Mouse (Mus musculus) kidney, postnatal 10 days (tissue): ENCODE results near the gene Ehd1.
A peak's percentile ranks its signal among the peaks of the same experiment; 100 is the strongest.

Experiments
- DNase-seq: peaks from one replicate; pipeline ENCODE4 v3.0.0; 2021; ENCODE audit warnings: mixed read lengths

Ehd1 gene

DNA sequence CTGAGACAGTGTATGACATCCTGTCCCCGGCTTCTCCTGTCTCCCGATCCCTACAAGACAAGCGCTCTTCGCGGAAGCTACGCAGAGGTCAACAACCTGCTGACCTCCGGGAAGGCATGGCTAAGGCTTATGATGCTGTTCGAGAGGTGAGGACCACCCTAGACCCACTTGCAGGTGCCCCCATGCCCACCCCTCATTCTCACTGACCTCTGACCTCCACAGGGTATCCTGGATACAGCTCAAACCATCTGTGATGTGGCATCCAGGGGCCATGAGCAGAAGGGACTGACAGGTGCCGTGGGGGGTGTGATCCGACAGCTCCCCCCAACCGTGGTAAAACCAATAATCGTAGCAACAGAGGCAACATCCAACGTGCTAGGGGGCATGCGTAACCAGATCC lies 15.1 kb upstream of the Ehd1 start:
- DNase-seq = no peak

DNA sequence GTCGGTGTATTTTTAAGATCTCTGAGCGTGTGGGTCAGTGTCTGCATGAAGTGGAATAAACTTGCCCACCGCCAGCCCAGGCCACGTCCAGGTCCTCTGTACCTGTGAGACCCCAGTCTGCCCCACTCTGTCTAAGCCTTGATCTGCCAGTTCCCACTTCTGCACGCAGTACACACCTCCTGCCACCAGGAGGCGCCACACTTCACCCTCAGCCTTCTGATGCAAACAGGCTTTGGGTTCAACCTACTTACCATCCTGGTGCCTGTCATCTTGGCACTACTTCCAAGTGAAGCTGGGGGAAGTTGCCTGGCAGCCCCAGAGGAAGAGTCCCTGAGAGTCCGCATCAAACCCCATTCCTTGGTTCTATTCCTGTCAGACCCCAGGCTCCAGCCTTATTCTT lies 14.3 kb upstream of the Ehd1 start:
- DNase-seq = peak; percentile 81

DNA sequence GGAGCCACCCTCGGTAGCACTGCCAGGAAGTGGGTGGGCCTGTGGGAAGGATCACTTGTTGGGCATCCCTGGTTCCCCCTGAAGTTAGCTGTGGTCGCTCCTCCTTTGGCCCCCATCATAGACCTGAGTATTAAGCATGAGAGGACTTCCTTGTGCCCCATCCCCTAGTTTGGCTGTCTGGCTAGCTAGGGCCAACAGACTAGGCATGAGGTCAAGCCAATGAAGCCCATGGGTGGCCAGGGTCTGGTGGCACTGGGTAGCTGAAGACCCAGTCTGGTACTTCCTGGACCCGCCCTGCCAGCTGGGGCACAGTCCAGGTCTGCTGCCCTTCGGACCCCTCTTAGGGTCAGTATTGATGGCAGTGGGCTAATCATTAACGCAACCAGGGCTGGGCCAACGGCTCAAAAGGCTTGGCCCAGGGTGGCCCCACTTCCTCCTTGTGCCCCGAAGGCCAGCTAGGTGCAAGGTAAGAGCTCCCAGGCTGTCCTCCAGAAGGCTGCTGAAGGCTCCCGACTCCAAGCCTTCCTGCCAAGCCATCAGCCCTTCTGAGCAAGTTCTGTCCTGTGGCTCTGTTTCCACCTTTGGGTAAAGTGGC lies 13.6 kb upstream of the Ehd1 start:
- peak; percentile 78 for DNase-seq

DNA sequence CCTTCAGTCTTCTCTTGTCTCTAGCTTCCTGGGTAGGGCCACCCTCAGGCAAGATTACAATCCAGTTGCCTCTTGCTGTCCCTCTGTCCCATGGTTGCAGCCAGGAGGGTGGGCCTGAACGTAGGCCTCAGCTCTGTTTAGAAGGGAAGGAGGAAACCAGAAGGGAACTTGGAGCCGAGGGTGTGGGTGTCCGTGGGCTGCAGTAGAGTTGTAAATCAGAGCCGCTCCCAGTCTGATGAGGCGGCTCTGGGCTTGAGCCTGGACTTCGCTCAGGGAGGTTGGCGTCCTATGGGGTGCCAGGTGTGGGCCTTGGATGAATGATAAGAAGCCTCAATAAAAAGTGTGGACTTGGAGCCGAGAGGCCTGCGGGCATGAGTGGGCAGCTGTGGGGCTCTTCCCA lies 12.3 kb upstream of the Ehd1 start:
- DNase-seq = no peak

DNA sequence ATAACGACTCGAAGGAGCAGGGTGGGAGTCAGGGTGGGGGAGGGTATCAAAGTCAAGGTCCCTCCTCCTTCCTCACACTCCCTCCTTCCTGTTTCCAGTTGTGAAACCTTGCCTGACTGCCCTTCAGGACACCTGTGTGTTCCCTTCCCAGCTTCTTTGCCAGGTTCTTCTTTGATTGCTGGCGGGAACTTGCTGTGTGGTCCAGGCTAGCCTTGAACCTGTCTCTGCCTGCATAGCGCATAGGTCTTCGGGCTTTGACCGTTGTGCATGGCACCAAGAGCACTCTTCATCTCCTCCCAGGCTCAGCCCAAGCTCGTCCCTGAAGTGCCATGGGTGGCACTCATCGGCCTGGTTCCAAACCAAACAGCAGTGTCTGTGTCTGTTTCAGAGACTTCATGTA lies 11.6 kb upstream of the Ehd1 start:
- DNase-seq = no peak

DNA sequence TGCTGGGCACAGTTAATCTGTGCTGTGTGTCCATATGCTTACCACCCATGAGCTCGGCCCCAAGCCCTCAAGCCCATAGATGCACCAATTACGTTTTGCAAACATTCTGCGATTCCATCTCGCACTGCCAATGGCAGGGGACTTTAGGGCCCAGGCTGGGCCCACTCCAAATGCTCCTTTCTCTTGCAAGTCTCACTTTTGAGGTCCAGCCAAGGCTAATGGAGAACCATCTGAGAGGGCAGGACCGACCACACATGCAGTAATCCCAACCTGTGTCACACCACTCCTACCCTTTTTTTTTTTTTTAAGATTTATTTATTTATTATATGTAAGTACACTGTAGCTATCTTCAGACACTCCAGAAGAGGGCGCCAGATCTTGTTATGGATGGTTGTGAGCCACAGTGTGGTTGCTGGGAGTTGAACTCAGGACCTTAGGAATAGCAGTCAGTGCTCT lies 10.8 kb upstream of the Ehd1 start:
- DNase-seq = no peak

DNA sequence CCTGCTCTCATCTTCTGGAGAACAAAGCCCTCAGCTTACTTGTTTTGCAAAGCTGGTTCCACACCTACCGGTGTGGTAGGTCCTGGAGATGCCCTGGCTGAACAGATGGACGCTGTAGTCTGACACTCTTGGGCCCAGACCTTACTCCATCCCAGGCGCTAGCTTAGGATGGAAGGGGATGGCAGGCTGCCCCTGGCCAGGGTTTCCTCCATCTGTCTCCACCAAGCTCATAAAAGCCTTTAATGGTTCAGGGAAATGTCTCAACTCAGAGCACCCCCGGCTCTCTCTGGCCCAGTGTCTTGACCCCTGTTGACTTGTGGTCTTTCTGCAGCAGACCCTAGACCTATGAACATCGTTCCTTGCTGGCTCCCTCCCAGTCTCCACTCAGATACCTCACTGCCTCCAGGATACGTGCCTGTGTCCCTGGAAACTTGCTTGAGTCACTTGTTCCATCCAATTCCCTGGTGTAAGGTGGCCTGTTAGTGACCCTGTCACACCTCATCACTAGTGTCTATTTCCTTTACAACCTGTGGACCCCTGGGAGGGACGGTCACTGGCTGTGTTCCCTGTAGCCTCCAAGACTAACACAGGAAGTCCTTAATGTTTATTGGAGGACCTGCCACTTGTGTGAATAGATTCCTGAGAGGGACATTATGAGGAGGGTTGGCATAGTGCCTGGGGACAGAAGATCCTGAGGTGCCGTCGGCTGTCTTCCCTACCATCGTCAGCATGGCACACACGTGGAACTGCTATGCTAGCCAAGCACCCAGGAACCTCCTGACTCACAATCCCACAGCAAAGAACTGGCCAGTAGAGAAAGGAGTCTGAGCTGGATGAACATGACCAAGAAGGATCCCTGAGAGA lies 9.0 kb upstream of the Ehd1 start:
- DNase-seq = peak; percentile 47

DNA sequence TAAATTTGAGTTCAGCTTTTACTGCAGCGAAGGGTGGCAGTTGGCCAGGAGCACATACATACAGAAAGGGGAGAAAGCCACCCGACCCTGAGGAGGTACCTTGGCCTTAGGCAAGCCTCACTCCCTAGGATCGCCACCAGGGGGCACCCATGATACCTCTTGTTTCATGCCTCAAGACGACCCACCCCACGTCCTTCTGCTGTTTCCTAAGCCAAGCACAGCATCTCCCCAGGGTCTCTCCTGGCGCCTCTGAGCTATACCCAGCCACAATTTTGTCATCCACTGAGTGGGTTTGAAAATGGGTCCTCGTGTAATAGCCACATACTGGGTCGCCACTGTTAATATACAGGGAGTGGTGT lies 8.4 kb upstream of the Ehd1 start:
- peak; percentile 93 for DNase-seq

DNA sequence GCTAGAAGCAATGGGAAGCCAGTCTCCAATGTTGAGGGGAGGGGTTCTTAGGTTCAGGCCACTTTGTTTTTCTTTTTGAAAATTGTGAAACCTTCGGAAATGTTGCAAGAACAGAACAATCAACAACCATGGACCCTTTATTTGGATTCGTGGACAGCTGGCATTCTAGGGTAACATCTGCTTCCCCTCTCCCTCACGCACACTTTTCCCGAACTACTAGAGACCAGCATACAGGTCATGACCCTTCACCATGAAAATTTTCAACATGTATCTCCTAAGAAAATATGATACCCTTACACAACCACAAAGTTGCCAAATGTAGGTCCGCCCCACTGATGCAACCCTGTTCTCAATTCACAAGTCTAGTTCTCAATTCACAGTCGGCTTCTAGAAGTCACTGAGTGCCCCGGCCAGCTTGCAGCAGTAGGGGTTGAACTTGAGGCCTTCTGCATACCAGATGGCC lies 7.8 kb upstream of the Ehd1 start:
- no peak for DNase-seq

DNA sequence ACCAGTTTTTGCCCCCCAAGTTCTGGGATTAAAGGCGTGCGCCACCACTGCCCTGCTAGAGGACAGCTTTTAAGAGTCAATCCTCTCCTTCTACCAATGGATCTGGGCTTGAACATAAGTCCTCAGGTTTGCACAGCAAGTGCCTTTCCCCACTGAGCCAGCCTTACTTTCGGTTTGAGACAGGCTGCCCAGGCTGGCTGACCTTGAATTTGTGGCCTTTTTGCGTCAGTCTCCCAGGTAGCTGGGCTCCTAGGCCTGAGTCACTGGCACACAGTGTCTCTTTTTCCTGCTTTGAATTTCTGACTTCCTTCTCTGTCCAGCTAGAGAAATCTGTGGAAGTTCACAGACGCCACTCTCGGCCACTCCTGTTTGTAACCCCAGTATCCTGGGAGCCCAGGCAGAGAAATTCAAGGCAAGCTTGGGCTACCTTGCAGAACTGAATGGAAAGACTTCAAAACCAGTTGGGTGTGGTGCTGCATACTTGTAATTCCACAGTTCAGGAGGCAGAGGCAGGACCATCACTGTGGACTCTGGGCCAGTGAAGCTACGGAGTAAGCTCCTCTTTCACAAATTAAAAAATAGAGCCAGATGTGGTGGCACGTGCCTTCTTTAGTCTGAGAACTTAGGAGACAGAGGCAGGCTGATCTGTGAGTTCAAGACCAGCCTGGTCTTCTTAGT lies 6.6 kb upstream of the Ehd1 start:
- no peak for DNase-seq

DNA sequence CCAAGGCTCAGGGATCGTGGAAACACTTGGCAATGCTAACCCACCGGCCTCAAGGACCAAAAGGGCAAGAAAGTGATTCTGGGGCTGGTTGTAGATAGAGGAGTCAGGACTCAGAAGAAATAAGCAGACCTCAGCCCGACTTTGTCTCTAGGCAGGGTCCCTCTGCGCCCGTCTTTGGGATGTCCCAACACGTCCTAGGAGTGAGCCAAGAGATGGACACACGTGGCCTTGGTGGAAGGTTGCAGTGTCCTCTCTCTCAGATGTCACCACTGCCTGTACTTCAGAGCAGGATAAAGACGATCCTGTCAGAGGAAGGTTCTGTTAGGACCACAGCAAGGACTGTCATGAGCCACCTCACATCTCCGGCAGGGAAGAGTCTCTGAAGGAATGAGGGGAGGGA lies 5.9 kb upstream of the Ehd1 start:
- DNase-seq = no peak

DNA sequence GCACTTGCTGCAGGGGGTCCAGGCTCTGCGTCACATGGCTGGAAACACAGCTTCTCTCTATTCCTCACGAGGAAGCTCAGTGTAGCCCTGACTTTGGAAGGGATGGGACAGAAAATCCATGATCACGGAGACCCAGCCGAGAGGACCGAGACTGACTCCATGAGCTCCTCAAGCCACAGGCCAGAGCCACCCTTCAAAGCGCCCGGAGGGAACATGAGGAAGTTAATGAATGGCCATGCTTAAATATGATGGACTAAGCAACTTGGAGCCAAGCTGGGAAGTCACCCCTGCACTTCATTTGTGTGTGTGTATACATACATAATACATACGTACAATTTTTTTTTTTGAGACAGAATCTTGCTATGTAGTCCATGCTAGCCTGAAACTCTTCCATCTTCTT lies 5.3 kb upstream of the Ehd1 start:
- peak; percentile 51 for DNase-seq

DNA sequence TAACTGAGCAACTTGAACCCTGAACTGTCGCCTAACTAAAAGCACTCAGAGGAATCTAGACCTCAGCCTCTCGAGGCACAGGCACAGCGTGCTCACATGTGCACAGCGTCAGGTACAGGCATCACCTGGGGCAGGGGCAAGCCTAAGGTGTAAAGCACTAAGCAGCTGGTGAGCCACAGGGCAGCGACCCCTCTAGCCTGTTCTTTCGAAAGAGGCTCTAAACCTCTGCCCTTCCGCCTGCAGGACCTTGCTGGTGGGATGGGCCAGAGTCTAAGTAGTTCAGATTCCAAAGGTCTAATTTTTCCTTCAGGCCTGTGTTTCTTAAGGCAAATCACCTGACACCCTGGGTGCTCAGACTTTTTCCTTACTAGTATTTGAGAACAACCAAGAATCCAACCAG lies 4.5 kb upstream of the Ehd1 start:
- peak; percentile 58 for DNase-seq

DNA sequence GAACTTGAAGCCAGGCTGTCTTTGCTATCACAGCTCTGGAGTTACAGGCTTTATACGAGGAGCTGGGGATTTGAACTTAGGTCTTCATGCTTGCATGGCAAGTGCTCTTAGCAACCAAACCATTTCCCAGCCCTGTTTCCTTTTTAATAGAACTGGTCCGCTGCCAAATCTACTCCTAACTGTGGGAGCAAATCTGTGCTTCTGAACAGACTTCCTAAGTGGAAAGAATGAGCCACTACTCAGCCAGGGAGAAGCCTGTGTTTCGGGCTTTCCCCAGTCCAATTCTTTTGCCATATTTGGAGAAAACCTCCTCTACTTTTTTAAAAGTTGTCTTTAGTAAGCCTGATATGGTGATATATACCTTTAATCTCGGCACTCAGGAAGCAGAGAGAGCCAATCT lies 3.8 kb upstream of the Ehd1 start:
- no peak for DNase-seq

DNA sequence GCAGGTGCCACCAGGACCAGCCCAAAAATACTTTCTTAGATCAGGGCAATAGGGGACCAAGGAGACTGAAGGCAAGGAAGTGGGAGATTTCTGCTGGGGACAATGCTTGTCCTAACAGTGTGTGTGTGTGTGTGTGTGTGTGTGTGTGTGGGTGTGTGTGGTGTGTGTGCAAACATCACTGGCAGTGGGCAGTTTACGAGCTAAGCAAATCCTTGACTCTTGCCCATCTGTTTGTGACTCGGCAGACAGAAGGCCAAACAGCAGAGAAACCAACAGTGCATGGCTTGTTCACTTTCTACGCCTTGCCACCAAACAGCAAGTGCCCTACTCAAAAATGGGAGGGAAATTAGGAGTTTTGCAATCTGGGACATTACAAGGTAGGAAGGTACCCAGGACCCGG lies 2.9 kb upstream of the Ehd1 start:
- DNase-seq = no peak

DNA sequence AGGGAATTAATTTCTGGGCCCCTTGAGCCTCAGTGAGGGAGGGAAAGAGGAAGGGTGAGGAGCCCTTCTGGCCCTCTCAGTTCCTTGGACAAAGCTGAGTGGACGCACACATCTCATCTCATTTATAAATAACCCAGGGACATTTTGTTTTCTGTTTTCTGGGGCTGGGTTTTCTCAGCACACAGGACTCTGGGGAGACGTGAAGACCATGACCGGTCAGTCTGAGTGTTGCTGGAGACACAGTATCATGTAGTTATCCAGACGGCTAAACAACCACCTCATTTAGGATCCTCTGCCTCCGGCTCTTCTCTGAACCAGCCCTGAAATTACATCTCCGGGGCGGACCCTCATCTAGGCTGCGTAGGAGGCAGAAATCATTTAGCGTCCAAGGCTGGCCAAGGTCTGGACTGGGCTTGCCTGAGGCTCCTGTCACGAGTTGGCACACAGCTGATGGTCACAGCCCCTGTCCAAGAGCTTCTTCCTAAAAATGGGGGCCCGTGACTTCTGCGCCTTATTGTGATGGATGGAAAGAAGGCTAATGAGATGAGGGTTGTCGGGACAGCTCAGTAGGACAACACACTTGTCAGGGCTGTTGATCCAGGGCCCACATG lies 2.4 kb upstream of the Ehd1 start:
- DNase-seq = no peak

DNA sequence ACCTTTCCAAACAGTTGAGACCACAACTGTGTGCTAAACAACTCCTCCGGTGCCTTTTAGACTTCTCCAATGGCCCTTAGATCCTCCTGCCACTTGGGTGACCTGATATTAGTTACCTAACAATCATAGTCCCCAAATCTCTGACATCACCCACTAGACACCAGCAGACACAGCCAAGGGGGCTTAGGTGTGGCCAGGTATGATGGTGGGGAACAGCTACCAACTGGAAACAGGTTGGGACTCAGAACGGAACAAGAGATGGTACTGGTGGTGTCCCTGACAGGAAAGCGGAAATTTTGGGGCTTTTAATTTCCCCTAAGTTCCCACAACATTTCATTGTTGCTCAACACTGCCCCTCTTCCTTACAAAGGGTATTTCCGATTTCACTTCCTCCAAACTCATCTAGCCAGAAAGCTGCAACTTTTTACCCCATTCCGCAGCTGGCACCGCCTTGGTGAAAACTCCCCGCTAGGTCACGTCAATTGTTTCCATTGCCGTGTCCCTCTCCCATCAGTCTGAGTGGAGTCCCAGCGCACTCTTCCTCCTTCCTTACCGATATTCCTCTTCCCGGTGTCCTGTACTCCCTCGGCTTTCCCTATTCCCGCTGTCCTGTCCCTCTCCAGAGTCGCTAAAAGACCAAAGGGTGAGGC lies 660 bp upstream of the Ehd1 start:
- DNase-seq = peak; percentile 32

DNA sequence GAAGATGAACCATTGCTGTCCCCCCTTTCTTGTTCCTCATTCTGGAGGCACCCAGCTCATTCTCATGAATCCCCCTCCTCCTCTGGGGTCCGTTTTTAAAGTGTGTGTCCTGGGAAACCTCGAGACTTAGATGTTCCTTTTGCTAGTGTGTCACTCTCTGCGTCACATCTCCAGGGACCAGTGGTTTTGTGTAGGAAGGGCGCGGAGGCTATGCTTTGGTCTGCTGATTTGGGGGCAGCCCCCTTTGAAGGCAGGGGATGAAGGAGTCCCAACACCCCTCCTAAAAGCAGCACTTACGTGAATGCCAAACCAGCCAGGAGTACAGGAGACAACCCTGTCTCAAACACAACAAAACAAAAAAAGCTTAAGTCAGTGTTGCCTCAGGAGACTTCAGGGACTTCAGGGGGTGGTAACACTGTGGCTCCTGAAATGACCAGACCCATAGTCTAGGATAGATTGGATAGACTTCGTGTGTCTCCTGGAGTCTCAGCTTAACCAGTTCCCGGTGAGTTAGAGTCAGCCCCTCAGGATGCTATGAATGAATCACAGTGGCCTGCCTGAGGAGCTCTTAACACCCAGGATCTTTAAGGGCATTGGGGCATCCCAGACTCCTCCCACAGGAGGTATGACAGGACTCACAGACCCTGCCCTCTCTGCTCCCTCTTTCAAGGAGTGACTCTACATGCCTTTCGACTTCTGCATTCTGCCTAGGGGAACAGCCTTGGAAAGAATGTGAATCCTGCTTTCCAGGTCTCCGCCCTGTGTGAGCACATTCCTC lies 1.3 kb downstream of the Ehd1 start:
- peak; percentile 83 for DNase-seq

DNA sequence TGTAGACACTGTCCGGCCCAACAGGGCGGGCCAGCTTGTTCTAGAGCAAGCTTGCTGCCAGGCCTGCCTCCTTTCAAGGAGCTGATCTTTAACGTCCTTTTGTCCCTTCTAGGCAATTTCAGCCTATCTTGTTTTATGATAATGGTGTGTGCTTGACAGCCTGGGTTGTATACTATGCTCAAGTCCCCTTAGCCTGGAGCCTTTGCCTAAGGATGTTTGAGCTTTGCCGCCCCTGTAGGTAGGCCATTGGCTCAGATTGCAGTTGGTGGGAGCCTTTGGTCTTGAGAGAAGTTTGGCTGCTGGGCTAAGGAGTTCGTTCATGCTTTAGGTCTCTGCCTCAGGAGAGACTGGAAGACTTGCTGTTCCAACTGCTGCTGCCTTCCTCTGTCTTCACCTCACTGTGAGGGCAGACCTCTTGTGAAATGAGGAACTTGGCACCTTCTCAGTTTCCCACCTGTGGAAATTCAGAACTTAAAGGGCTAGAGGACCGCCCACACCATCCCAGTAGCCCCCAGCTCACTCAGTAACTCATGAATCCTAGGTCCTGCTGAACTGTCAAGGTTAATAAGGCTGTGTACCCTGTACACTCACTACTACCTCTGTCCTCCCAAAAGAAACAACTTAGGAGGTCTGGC lies 2.0 kb downstream of the Ehd1 start:
- no peak for DNase-seq

DNA sequence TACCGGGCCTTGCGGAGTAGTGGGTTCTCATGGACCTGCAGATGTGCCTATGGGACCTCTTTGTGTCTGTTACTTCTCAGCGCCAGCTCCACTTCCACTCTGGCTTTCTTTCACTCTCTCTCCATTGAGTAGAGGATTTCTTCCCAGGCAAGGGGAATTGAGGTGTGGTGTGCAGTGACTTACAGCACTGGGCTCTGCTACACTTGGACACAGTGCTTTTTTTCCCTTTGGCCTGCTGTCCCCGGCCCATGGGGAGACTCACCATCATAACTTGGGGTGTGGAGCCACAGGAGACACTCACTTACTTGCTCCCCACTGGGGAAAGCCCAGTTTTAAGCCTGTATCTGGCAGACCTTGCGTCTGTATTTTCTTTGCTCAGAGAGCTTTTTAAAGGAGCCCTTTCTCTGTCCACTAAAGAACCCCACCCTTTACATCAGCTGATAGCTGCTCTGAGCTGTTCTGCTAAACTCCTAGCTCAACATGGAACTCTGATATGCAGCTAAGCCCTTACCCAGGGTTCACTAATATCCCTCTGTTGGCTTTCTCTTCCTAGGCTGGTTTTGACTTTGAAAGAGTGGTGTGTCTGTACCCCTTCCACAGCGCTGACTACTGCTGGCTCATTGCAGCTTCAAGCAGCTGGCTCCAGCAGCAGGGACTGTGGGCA lies 3.1 kb downstream of the Ehd1 start:
- DNase-seq = no peak

DNA sequence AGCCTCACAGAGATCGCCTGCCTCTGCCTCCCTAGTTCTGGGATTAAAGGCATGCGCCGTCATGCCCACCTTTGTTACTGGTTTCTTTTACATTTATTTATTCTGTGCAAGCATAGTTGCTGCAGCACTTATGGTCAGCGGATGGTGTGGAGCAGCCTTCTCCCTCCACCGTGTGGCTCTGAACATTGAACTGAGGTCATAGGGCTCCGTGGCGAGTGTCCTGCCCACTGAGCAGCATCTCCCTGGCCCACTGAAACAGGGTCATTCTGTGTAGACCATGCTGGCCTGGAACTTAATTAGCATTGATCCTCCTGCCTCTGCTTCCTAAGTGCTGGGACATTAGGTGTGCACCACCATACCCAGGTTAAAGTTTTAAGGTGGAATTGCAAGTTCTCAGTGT lies 4.0 kb downstream of the Ehd1 start:
- DNase-seq = no peak
